Mouse (Mus musculus) lung, embryonic 14.5 days (tissue): ENCODE results near the gene Wdr19. TPM values are rescaled to one million over a fixed set of nuclear protein-coding genes. Genes with fewer than 3 reads are reported as not detected.

ENCODE experiments used
- ATAC-seq: fragments of 200-750 bp; cut with Nextera tagmentation; 2 replicates; pipeline ENCODE4 v1.8.0; 2017; ENCODE audit warnings: mild to moderate bottlenecking, moderate TSS enrichment, moderate library complexity; ENCODE audit not compliant: insufficient read depth
- DNase-seq: peaks from one replicate; pipeline ENCODE4 v3.0.0-alpha.2; 2015
- H3K27ac ChIP-seq: fragments of 300-500 bp; sonication (generic); 2 replicates; pipeline ENCODE4 v1.5.1; 2014; ENCODE audit warnings: low read depth, mild to moderate bottlenecking, moderate library complexity
- H3K27me3 ChIP-seq: fragments of 300-500 bp; sonication (generic); 2 replicates; pipeline ENCODE4 v1.6.1; 2014; ENCODE audit warnings: low read length, control low read depth; ENCODE audit not compliant: insufficient read depth
- H3K36me3 ChIP-seq: fragments of 300-500 bp; sonication (generic); 2 replicates; pipeline ENCODE4 v1.6.1; 2014; ENCODE audit warnings: control low read depth; ENCODE audit not compliant: insufficient read depth
- H3K4me1 ChIP-seq: fragments of 300-500 bp; sonication (generic); 2 replicates; pipeline ENCODE4 v1.6.1; 2014; ENCODE audit warnings: antibody characterized with exemption, control low read depth; ENCODE audit not compliant: insufficient read depth
- H3K4me2 ChIP-seq: fragments of 300-500 bp; sonication (generic); 2 replicates; pipeline ENCODE4 v1.6.1; 2014; ENCODE audit warnings: mild to moderate bottlenecking
- H3K4me3 ChIP-seq: fragments of 300-500 bp; sonication (generic); 2 replicates; pipeline ENCODE4 v1.5.1; 2014; ENCODE audit warnings: low read depth, low read length
- H3K9ac ChIP-seq: fragments of 300-500 bp; sonication (generic); 2 replicates; pipeline ENCODE4 v1.6.1; 2014
- H3K9me3 ChIP-seq: fragments of 300-500 bp; sonication (generic); 2 replicates; pipeline ENCODE4 v1.6.1; 2016; ENCODE audit warnings: low read depth, low read length, control low read depth
- CTCF ChIP-seq: IDR thresholded peaks from 2 replicates; pipeline ENCODE4 v1.5.1; 2016; ENCODE audit warnings: antibody characterized with exemption, low read depth
- WGBS: fragments of 180-500 bp; shearing (Covaris S2); extraction: QIAGEN DNeasy Blood & Tissue Kit; methylation state at CpG from one replicate; pipeline ENCODE4 v1.1.7; 2014; 5-methylcytosine and 5-hydroxymethylcytosine counted together
- polyA plus RNA-seq: library from polyadenylated mRNA; unstranded; fragments of >200 nt; fragmentation: Nextera tagmentation; extraction: Ambion mirVana; gene quantifications from 2 replicates; pipeline ENCODE4 v1.2.1, GENCODE M21; 2014

Wdr19 gene
- polyA plus RNA-seq, 1 experiment from 2014 or later = 10.8 TPM

DNA sequence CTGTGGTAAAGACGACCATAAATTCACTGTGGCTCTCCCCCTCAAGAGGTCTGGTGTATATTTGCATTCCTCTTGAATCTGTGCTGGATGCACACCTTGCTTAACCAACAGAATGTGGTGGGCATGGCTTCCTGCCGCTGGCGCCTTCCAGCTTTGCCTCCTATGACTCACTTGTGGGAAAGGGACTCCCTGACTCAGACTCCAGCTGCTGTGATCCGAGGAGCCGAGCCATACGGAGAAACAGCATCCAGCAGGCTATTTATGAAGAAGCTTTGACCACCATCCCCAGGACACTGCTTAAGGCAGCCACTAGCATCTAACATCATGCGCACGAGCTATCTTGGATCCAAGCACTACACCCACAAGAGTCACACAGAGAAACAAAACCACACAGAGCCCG is 5.1 kb upstream of the Wdr19 start:
- Histone ChIP-seq H3K27me3 (no peaks in the 10 kb centered on the region), H3K4me2 (no peak overlapping the region), H3K4me1 (no peaks in the 10 kb centered on the region), H3K27ac (no peak overlapping the region), H3K4me3 (no peak overlapping the region), H3K36me3 (no peaks in the 10 kb centered on the region), H3K9me3 (peaks cover 5% of the 10 kb centered on the region; the same call in 1 of the 2 replicates), H3K9ac (no peak overlapping the region)
- no peak for ATAC-seq
- TF ChIP-seq CTCF = no peak
- no peak for DNase-seq
- WGBS = 80% methylated on average over 9 of the region's 9 CpGs

DNA sequence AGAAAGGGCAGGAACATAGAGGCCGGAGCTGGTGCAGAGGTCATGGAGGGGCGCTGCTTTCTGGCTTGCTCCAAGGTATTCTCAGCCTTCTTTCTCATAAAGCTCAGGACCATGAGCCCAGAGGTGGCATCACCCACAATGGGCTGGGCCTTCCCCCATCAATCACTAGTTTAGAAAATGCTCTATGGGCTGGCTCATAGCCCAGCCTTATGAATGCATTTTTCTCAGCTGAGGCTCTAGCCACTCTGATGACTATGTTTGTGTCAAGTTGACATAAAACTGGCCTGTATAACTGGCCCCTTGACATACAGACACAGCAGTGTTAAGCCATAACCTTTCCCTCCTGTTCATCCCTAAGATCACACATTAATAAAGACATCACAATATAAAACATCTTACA is 5.2 kb downstream of the Wdr19 start:
- Histone ChIP-seq H3K9me3 (no peaks in the 10 kb centered on the region), H3K9ac (no peak overlapping the region), H3K4me3 (no peak overlapping the region), H3K36me3 (no peaks in the 10 kb centered on the region), H3K27me3 (no peaks in the 10 kb centered on the region), H3K4me1 (no peaks in the 10 kb centered on the region), H3K4me2 (no peak overlapping the region), H3K27ac (no peak overlapping the region)
- ATAC-seq = no peak
- peak; percentile 8 for DNase-seq
- 85% methylated on average over 2 of the region's 2 CpGs for WGBS
- TF ChIP-seq CTCF = no peak

DNA sequence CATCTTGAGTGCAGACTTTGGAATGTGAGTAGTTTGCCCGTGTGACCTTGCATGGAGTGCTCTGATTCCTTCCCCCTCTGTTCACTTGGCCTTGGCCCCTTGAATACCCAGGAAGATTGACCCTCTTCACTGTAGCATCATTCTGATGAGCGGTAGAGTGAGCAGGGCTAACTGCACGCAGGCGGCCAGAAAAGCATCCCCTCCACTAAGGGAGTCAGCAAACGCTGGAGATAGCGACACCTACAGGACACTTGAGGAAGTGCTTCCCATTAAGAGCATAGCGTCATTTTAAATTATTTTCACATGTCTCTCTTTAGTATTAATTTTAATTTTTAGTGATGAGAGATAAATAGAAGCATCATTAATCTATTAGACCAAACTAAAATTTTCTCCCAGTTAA is 13.8 kb downstream of the Wdr19 start:
- Histone ChIP-seq H3K4me3 (no peak overlapping the region), H3K4me2 (no peak overlapping the region), H3K4me1 (no peaks in the 10 kb centered on the region), H3K27ac (no peak overlapping the region), H3K27me3 (no peaks in the 10 kb centered on the region), H3K36me3 (no peaks in the 10 kb centered on the region), H3K9ac (no peak overlapping the region), H3K9me3 (no peaks in the 10 kb centered on the region)
- ATAC-seq (no peak), DNase-seq (peak; percentile 80)
- TF ChIP-seq CTCF = peak; percentile 90
- 21% methylated on average over 7 of the region's 7 CpGs for WGBS

DNA sequence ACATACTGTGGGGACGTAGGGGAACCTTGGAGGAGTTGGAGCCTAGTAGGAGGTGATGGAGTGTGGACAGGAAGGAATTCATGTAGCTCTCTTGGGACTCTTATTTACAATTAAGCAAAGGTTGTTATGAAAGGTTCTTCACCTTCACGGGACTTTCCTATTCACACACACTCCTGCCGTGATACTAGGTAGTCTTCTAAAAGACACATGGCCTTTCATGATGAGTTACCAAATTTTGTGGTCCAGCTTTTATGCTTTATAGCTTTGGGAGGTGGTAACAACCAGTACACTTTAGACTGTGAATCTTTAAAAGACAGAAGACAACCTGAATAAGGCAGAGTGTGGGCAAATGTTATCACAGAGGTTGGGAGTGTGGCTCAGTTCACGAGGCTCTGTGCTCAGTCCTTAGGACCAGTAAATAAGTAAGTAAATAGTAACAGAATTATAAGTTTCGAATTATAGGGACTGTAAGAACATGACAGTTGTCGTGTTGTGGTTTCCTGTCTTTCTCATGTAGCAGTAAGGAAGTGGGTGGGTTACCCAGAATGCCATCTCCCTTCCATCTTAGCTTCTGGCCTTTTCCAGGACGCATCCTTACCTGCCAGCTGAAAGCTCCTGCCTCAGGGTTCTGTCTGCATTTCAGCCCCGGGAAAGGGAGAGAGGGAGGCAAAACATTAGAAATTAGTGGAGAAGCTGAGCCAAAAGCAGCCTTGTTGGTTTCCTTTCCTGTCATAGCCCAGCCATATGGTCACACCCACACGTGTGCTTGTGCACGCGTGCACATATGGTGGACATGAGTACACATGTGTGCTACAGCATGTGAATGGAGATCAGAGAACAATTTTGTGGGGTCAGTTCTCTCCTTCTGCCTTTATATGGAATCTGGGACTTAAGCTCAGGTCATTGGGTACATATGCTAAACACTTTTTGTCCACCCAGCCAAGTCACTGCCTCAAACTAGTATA is 18.1 kb downstream of the Wdr19 start:
- no peak for TF ChIP-seq CTCF
- no peak overlapping the region for H3K4me3 ChIP-seq
- DNase-seq = no peak
- WGBS = 83% methylated on average over 11 of the region's 11 CpGs
- no peak for ATAC-seq
- H3K27ac ChIP-seq = no peak overlapping the region
- no peaks in the 10 kb centered on the region for H3K36me3 ChIP-seq
- H3K9ac ChIP-seq = no peak overlapping the region
- H3K9me3 ChIP-seq = no peaks in the 10 kb centered on the region
- H3K27me3 ChIP-seq = no peaks in the 10 kb centered on the region
- H3K4me2 ChIP-seq = no peak overlapping the region
- H3K4me1 ChIP-seq = no peaks in the 10 kb centered on the region

DNA sequence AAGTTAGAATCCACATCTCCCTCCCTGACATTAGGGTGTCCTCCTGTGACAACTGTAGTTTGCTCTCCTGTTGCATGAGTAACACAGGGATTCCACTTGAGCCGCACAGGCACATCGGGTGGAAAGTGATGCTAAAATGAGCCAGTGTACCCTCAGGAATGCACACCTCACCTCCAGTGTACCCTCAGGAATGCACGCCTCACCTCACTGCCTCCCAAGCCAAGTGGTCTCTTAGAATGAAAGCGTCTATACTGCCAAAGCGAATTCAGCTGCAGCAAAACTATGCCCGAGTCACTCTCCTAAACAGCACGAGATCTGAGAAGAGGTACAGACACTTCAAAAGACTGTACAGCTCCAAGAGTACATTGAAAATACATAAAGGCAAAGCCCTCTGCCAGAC is 21.5 kb downstream of the Wdr19 start:
- 67% methylated on average over 7 of the region's 7 CpGs for WGBS
- Histone ChIP-seq H3K27ac (no peak overlapping the region), H3K36me3 (0 out of 2 replicates have a peak, but pooled peaks cover 7% of the 10 kb centered on the region), H3K4me2 (no peak overlapping the region), H3K27me3 (no peaks in the 10 kb centered on the region), H3K4me1 (no peaks in the 10 kb centered on the region), H3K9ac (no peak overlapping the region), H3K9me3 (no peaks in the 10 kb centered on the region), H3K4me3 (no peak overlapping the region)
- ATAC-seq = peak; percentile 69; the same call in 1 of the 2 replicates
- peak; percentile 61 for DNase-seq
- TF ChIP-seq CTCF = no peak

DNA sequence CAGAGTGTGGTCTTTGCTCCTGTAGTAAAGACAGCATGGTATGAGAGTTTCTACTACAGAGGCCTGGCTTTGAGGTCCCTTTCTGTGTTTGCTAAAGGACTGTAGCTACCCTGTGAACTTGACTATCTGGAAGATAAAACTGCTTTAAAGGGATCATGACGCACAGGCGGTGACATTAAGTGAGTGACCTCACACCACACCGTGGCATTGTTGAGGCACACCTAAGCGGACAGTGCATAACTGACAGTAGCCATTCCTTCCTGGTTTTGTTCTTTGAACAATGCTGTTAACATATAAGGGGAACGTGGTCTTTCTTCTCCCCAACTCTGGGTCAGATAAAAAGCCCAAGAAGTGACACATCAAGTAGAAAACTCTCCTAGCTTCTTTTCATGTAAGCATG is 24.6 kb downstream of the Wdr19 start:
- H3K36me3 ChIP-seq = peaks cover 10% of the 10 kb centered on the region; the same call in 1 of the 2 replicates
- WGBS = 83% methylated on average over 5 of the region's 5 CpGs
- no peak overlapping the region for H3K4me2 ChIP-seq
- no peak for ATAC-seq
- no peak for DNase-seq
- no peaks in the 10 kb centered on the region for H3K9me3 ChIP-seq
- H3K27ac ChIP-seq = no peak overlapping the region
- no peaks in the 10 kb centered on the region for H3K27me3 ChIP-seq
- H3K9ac ChIP-seq = no peak overlapping the region
- no peak for TF ChIP-seq CTCF
- no peak overlapping the region for H3K4me3 ChIP-seq
- no peaks in the 10 kb centered on the region for H3K4me1 ChIP-seq

DNA sequence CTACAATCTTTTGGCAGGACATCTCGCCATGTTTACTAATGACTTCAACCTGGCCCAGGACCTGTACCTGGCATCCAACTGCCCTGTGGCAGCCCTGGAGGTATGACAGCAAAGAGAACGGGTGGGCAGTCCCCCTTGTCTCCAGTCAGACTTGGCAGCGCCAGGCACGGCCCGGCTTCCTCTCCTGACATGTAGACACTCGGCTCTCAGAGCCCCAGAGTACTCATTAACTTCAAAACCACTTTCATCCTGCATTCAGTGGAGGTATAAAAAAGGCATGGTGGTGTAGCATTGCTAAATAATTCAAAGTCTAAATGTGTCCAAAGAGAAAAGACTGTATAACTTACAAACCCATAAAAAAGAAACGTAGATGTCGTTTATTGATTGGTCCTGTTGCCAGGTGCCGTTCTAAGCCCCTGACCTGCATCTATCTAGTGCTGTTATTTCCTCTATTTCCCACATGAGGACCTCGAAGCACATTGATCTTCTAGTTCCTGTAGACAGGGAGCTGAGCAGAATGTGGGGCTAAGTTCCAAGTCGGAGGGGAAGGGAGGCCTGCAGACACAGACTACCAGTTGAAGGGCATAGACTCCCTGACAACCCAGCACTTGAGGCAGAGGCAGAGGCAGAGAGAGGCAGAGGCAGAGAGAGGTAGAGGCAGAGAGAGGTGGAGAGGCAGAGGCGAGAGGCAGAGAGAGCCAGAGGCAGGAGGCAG is 31.9 kb downstream of the Wdr19 start:
- Histone ChIP-seq H3K9ac (no peak overlapping the region), H3K9me3 (no peaks in the 10 kb centered on the region), H3K4me3 (no peak overlapping the region), H3K27ac (no peak overlapping the region), H3K4me1 (no peaks in the 10 kb centered on the region), H3K36me3 (peaks cover 12% of the 10 kb centered on the region; the same call in 1 of the 2 replicates), H3K27me3 (no peaks in the 10 kb centered on the region), H3K4me2 (no peak overlapping the region)
- WGBS = 70% methylated on average over 12 of the region's 12 CpGs
- TF ChIP-seq CTCF = no peak
- DNase-seq (no peak), ATAC-seq (no peak)
